Mouse (Mus musculus) T-cell, adult 2 months (primary cell): Measurements from ENCODE around the gene Rab11fip3.

Experiments used
- DNase-seq: peaks from one replicate; pipeline ENCODE4 v3.0.0; 2022; ENCODE audit warnings: low spot score

Rab11fip3 gene

GRCm38 (mm10) chr17:26032037-26032436 is 37.3 kb downstream of the Rab11fip3 start:
- no peak for DNase-seq

- no peak for DNase-seq
These were observed 37.8 kb downstream of the Rab11fip3 start for GRCm38 (mm10) chr17:26031583-26031982.

GRCm38 (mm10) chr17:26028261-26028660 is 41.1 kb downstream of the Rab11fip3 start:
- DNase-seq: no peak

GRCm38 (mm10) chr17:26024674-26025073 is 44.7 kb downstream of the Rab11fip3 start:
- DNase-seq: no peak

- DNase-seq: no peak
These were observed 45.4 kb downstream of the Rab11fip3 start for GRCm38 (mm10) chr17:26023966-26024365.

GRCm38 (mm10) chr17:26023181-26023580 is 46.2 kb downstream of the Rab11fip3 start:
- DNase-seq: no peak

GRCm38 (mm10) chr17:26021728-26022341 is 47.5 kb downstream of the Rab11fip3 start:
- no peak for DNase-seq

GRCm38 (mm10) chr17:26020848-26021347 is 48.5 kb downstream of the Rab11fip3 start:
- DNase-seq: no peak

- DNase-seq: no peak
These were observed 51.0 kb downstream of the Rab11fip3 start for GRCm38 (mm10) chr17:26018388-26018787.

GRCm38 (mm10) chr17:26017949-26018348 is 51.4 kb downstream of the Rab11fip3 start:
- DNase-seq: no peak

GRCm38 (mm10) chr17:26017021-26017420 is 52.3 kb downstream of the Rab11fip3 start:
- DNase-seq: no peak

GRCm38 (mm10) chr17:26013711-26014110 is 55.6 kb downstream of the Rab11fip3 start:
- no peak for DNase-seq

- peak; percentile 73 for DNase-seq
These were observed 57.4 kb downstream of the Rab11fip3 start for GRCm38 (mm10) chr17:26011841-26012460.

GRCm38 (mm10) chr17:26009540-26009939 is 59.8 kb downstream of the Rab11fip3 start:
- DNase-seq: peak; percentile 66

GRCm38 (mm10) chr17:26008787-26009186 is 60.6 kb downstream of the Rab11fip3 start:
- DNase-seq: no peak

GRCm38 (mm10) chr17:26008331-26008730 is 61.0 kb downstream of the Rab11fip3 start:
- DNase-seq: no peak

- no peak for DNase-seq
These were observed 61.7 kb downstream of the Rab11fip3 start for GRCm38 (mm10) chr17:26007646-26008045.

GRCm38 (mm10) chr17:26005731-26006450 is 63.5 kb downstream of the Rab11fip3 start:
- no peak for DNase-seq

- DNase-seq: no peak
These were observed 64.6 kb downstream of the Rab11fip3 start for GRCm38 (mm10) chr17:26004711-26005110.

GRCm38 (mm10) chr17:26003864-26004263 is 65.5 kb downstream of the Rab11fip3 start:
- no peak for DNase-seq

- DNase-seq: no peak
These were observed 70.9 kb downstream of the Rab11fip3 start for GRCm38 (mm10) chr17:25998425-25998824.

GRCm38 (mm10) chr17:25993489-25993888 is 75.9 kb downstream of the Rab11fip3 start:
- DNase-seq: no peak

GRCm38 (mm10) chr17:25992274-25992673 is 77.1 kb downstream of the Rab11fip3 start:
- DNase-seq: no peak
